Mouse (Mus musculus) midbrain, embryonic 14.5 days (tissue): ENCODE results near the gene Syt5. TPM values are rescaled to one million over a fixed set of nuclear protein-coding genes. Genes with fewer than 3 reads are reported as not detected.
A peak's percentile ranks its signal among the peaks of the same experiment; 100 is the strongest.

Experiments
- ATAC-seq: fragments of 200-750 bp; cut with Nextera tagmentation; 2 replicates; pipeline ENCODE4 v1.8.0; 2017; ENCODE audit warnings: moderate number of reproducible peaks, moderate library complexity; ENCODE audit not compliant: low FRiP score, low TSS enrichment
- DNase-seq: peaks from one replicate; pipeline ENCODE4 v3.0.0-alpha.2; 2015
- H3K27ac ChIP-seq: fragments of 300-500 bp; sonication (generic); replicated peaks from 2 replicates; pipeline ENCODE4 v1.5.1; 2014; ENCODE audit warnings: mild to moderate bottlenecking, low read depth, low read length, moderate library complexity
- H3K27me3 ChIP-seq: fragments of 300-500 bp; sonication (generic); 2 replicates; pipeline ENCODE4 v1.6.1; 2014; ENCODE audit warnings: low read length, control low read depth, mixed read lengths; ENCODE audit not compliant: control insufficient read depth, insufficient read depth
- H3K36me3 ChIP-seq: fragments of 300-500 bp; sonication (generic); 2 replicates; pipeline ENCODE4 v1.6.1; 2014; ENCODE audit warnings: low read length, control low read depth; ENCODE audit not compliant: control insufficient read depth, insufficient read depth
- H3K4me1 ChIP-seq: fragments of 300-500 bp; sonication (generic); 2 replicates; pipeline ENCODE4 v1.6.1; 2014; ENCODE audit warnings: mild to moderate bottlenecking, antibody characterized with exemption, low read length, control low read depth; ENCODE audit not compliant: control insufficient read depth, insufficient read depth
- H3K4me2 ChIP-seq: fragments of 300-500 bp; sonication (generic); 2 replicates; pipeline ENCODE4 v1.6.1; 2014; ENCODE audit warnings: mild to moderate bottlenecking, low read length, moderate library complexity
- H3K4me3 ChIP-seq: fragments of 300-500 bp; sonication (generic); replicated peaks from 2 replicates; pipeline ENCODE4 v1.5.1; 2014; ENCODE audit warnings: low read depth, low read length
- H3K9ac ChIP-seq: fragments of 300-500 bp; sonication (generic); replicated peaks from 2 replicates; pipeline ENCODE4 v1.6.1; 2014; ENCODE audit warnings: mild to moderate bottlenecking, low read length, moderate library complexity
- H3K9me3 ChIP-seq: fragments of 300-500 bp; sonication (generic); 2 replicates; pipeline ENCODE4 v1.6.1; 2016; ENCODE audit warnings: low read length, control low read depth, mixed read lengths; ENCODE audit not compliant: control insufficient read depth
- WGBS: fragments of 180-500 bp; shearing (Covaris S2); extraction: QIAGEN DNeasy Blood & Tissue Kit; methylation state at CpG from one replicate; pipeline ENCODE4 v1.1.7; 2014; 5-methylcytosine and 5-hydroxymethylcytosine counted together
- polyA plus RNA-seq: library from polyadenylated mRNA; unstranded; fragments of >200 nt; fragmentation: Nextera tagmentation; extraction: Ambion mirVana; gene quantifications from 2 replicates; pipeline ENCODE4 v1.2.1, GENCODE M21; 2014

Syt5 gene
- polyA plus RNA-seq, 1 experiment from 2014 or later: 106 TPM

- DNase-seq (no peak), ATAC-seq (no peak)
- no peak overlapping the region for H3K27ac ChIP-seq
- no peaks in the 10 kb centered on the region for H3K9me3 ChIP-seq
- 67% methylated on average over 6 of the region's 6 CpGs for WGBS
- H3K4me3 ChIP-seq: no peak overlapping the region
- no peaks in the 10 kb centered on the region for H3K36me3 ChIP-seq
- no peaks in the 10 kb centered on the region; the same call in 1 of the 2 replicates for H3K27me3 ChIP-seq
- H3K4me1 ChIP-seq: 0 out of 2 replicates have a peak, but pooled peaks cover 5% of the 10 kb centered on the region
- no peak overlapping the region for H3K4me2 ChIP-seq
- no peak overlapping the region for H3K9ac ChIP-seq
These were observed 31.5 kb downstream of the Syt5 start for GRCm38 (mm10) chr7:4515853-4516252.

- peak; percentile 16; the same call in 1 of the 2 replicates for ATAC-seq
- no peaks in the 10 kb centered on the region for H3K9me3 ChIP-seq
- H3K9ac ChIP-seq: no peak overlapping the region
- WGBS: 52% methylated on average over 6 of the region's 6 CpGs
- no peak overlapping the region for H3K4me2 ChIP-seq
- H3K4me1 ChIP-seq: 0 out of 2 replicates have a peak, but pooled peaks cover 5% of the 10 kb centered on the region
- H3K36me3 ChIP-seq: no peaks in the 10 kb centered on the region
- no peak for DNase-seq
- H3K4me3 ChIP-seq: no peak overlapping the region
- peak overlapping the region; percentile 50; the same call in 1 of the 2 replicates for H3K27ac ChIP-seq
- H3K27me3 ChIP-seq: no peaks in the 10 kb centered on the region; the same call in 1 of the 2 replicates
These were observed 33.3 kb downstream of the Syt5 start for GRCm38 (mm10) chr7:4513829-4514712.

GRCm38 (mm10) chr7:4513236-4513635 lies 34.1 kb downstream of the Syt5 start:
- Histone ChIP-seq H3K27me3 (no peaks in the 10 kb centered on the region; the same call in 1 of the 2 replicates), H3K4me3 (no peak overlapping the region), H3K9me3 (no peaks in the 10 kb centered on the region), H3K9ac (no peak overlapping the region), H3K36me3 (no peaks in the 10 kb centered on the region), H3K27ac (no peak overlapping the region), H3K4me2 (no peak overlapping the region), H3K4me1 (0 out of 2 replicates have a peak, but pooled peaks cover 5% of the 10 kb centered on the region)
- 26% methylated on average over 13 of the region's 13 CpGs for WGBS
- ATAC-seq: no peak
- DNase-seq: peak; percentile 64

GRCm38 (mm10) chr7:4511489-4512224 lies 35.7 kb downstream of the Syt5 start:
- ATAC-seq (no peak), DNase-seq (no peak)
- H3K27me3 ChIP-seq: no peaks in the 10 kb centered on the region; the same call in 1 of the 2 replicates
- H3K4me2 ChIP-seq: no peak overlapping the region
- no peak overlapping the region for H3K27ac ChIP-seq
- WGBS: 88% methylated on average over 8 of the region's 8 CpGs
- H3K36me3 ChIP-seq: no peaks in the 10 kb centered on the region
- H3K9ac ChIP-seq: no peak overlapping the region
- no peaks in the 10 kb centered on the region for H3K9me3 ChIP-seq
- H3K4me1 ChIP-seq: 0 out of 2 replicates have a peak, but pooled peaks cover 5% of the 10 kb centered on the region
- no peak overlapping the region for H3K4me3 ChIP-seq

- no peaks in the 10 kb centered on the region; the same call in 1 of the 2 replicates for H3K27me3 ChIP-seq
- peak; percentile 74; the same call in 1 of the 2 replicates for ATAC-seq
- no peak overlapping the region for H3K9ac ChIP-seq
- no peak overlapping the region for H3K4me2 ChIP-seq
- no peaks in the 10 kb centered on the region for H3K4me1 ChIP-seq
- WGBS: 12% methylated on average over 24 of the region's 24 CpGs
- no peak overlapping the region for H3K27ac ChIP-seq
- no peak overlapping the region for H3K4me3 ChIP-seq
- DNase-seq: peak; percentile 86
- H3K36me3 ChIP-seq: no peaks in the 10 kb centered on the region
- H3K9me3 ChIP-seq: no peaks in the 10 kb centered on the region
These were observed 37.3 kb downstream of the Syt5 start for GRCm38 (mm10) chr7:4509863-4510608.

GRCm38 (mm10) chr7:4508739-4509116 lies 38.6 kb downstream of the Syt5 start:
- Histone ChIP-seq H3K9me3 (no peaks in the 10 kb centered on the region), H3K4me3 (no peak overlapping the region), H3K27me3 (no peaks in the 10 kb centered on the region; the same call in 1 of the 2 replicates), H3K27ac (no peak overlapping the region), H3K4me2 (no peak overlapping the region), H3K4me1 (no peaks in the 10 kb centered on the region), H3K9ac (no peak overlapping the region), H3K36me3 (no peaks in the 10 kb centered on the region)
- DNase-seq (no peak), ATAC-seq (no peak)
- 97% methylated on average over 8 of the region's 8 CpGs for WGBS

GRCm38 (mm10) chr7:4508062-4508738 lies 39.1 kb downstream of the Syt5 start:
- 82% methylated on average over 32 of the region's 32 CpGs for WGBS
- no peaks in the 10 kb centered on the region for H3K36me3 ChIP-seq
- H3K4me2 ChIP-seq: no peak overlapping the region
- no peak for DNase-seq
- H3K9me3 ChIP-seq: no peaks in the 10 kb centered on the region
- no peaks in the 10 kb centered on the region for H3K4me1 ChIP-seq
- no peak overlapping the region for H3K4me3 ChIP-seq
- no peaks in the 10 kb centered on the region; the same call in 1 of the 2 replicates for H3K27me3 ChIP-seq
- no peak overlapping the region for H3K9ac ChIP-seq
- no peak for ATAC-seq
- H3K27ac ChIP-seq: no peak overlapping the region

- 74% methylated on average over 3 of the region's 4 CpGs for WGBS
- H3K9ac ChIP-seq: no peak overlapping the region
- H3K4me1 ChIP-seq: no peaks in the 10 kb centered on the region
- H3K4me3 ChIP-seq: no peak overlapping the region
- no peak overlapping the region for H3K27ac ChIP-seq
- H3K9me3 ChIP-seq: no peaks in the 10 kb centered on the region
- DNase-seq: no peak
- no peak overlapping the region for H3K4me2 ChIP-seq
- no peak for ATAC-seq
- no peaks in the 10 kb centered on the region for H3K36me3 ChIP-seq
- H3K27me3 ChIP-seq: no peaks in the 10 kb centered on the region; the same call in 1 of the 2 replicates
These were observed 40.1 kb downstream of the Syt5 start for GRCm38 (mm10) chr7:4507220-4507619.
